Mouse (Mus musculus) megakaryocyte, embryonic 14.5 days (primary cell): ENCODE data around the gene Pde4d. TPM values are rescaled to one million over a fixed set of nuclear protein-coding genes. Genes with fewer than 3 reads are reported as not detected.
"Not testable (repeated sequence)": the region's sequence is repeated elsewhere in the genome, so short reads cannot be mapped to it uniquely, and the experiment has no call there.

Experiments
- H3K27me3 ChIP-seq: replicated peaks from 2 replicates; pipeline ENCODE3; 2012; ENCODE audit warnings: inconsistent platforms
- H3K36me3 ChIP-seq: replicated peaks from 2 replicates; pipeline ENCODE3; 2012; ENCODE audit warnings: low read length, inconsistent platforms, mixed read lengths
- H3K4me1 ChIP-seq: 2 replicates; pipeline ENCODE4 v1.6.1; 2012; ENCODE audit warnings: inconsistent platforms
- H3K4me3 ChIP-seq: replicated peaks from 2 replicates; pipeline ENCODE3; 2012; ENCODE audit warnings: moderate library complexity, mild to moderate bottlenecking, inconsistent platforms
- H3K9me3 ChIP-seq: 2 replicates; pipeline ENCODE4 v1.6.1; 2012; ENCODE audit warnings: inconsistent platforms
- FLI1 ChIP-seq: IDR thresholded peaks from 2 replicates; pipeline ENCODE4 v1.6.1; 2012; ENCODE audit warnings: low read length, inconsistent platforms, mixed read lengths
- GATA1 ChIP-seq: IDR thresholded peaks from 3 replicates; pipeline ENCODE4 v1.6.1; 2012; ENCODE audit warnings: mixed read lengths, low read length, inconsistent platforms, borderline replicate concordance
- polyA plus RNA-seq: library from polyadenylated mRNA; stranded (reverse); fragments of >175 nt; gene quantifications from 2 replicates; pipeline ENCODE4 v1.2.3, GENCODE M21; 2012; ENCODE audit warnings: low replicate concordance; ENCODE audit not compliant: insufficient read depth

Gene Pde4d
- polyA plus RNA-seq, 1 experiment: 2.8 TPM

GRCm38 (mm10) chr13:108715029-108715428 is 265.3 kb downstream of the Pde4d start:
- TF ChIP-seq FLI1 (no peak), GATA1 (no peak)
- no peaks in the 10 kb centered on the region for H3K36me3 ChIP-seq
- H3K27me3 ChIP-seq: no peaks in the 10 kb centered on the region
- peaks cover 10% of the 10 kb centered on the region for H3K4me1 ChIP-seq
- H3K4me3 ChIP-seq: no peak overlapping the region
- H3K9me3 ChIP-seq: no peaks in the 10 kb centered on the region

GRCm38 (mm10) chr13:108722234-108722633 is 272.5 kb downstream of the Pde4d start:
- no peak for TF ChIP-seq FLI1
- TF ChIP-seq GATA1: no peak

GRCm38 (mm10) chr13:108734356-108734755 is 284.6 kb downstream of the Pde4d start:
- not testable (repeated sequence) for H3K36me3 ChIP-seq, H3K27me3 ChIP-seq, H3K9me3 ChIP-seq, H3K4me1 ChIP-seq, H3K4me3 ChIP-seq

More at GRCm38 (mm10) chr13:108722234-108722633, 272.5 kb downstream of the Pde4d start:
- no peak overlapping the region for H3K4me3 ChIP-seq
- peaks cover 2% of the 10 kb centered on the region for H3K27me3 ChIP-seq
- no peaks in the 10 kb centered on the region for H3K36me3 ChIP-seq
- H3K9me3 ChIP-seq: no peaks in the 10 kb centered on the region
- no peaks in the 10 kb centered on the region for H3K4me1 ChIP-seq

GRCm38 (mm10) chr13:108751155-108751840 is 301.6 kb downstream of the Pde4d start:
- Histone ChIP-seq H3K9me3 (no peaks in the 10 kb centered on the region), H3K4me3 (no peak overlapping the region), H3K36me3 (no peaks in the 10 kb centered on the region), H3K4me1 (peaks cover 7% of the 10 kb centered on the region), H3K27me3 (peaks cover 4% of the 10 kb centered on the region)
- TF ChIP-seq FLI1: no peak
- no peak for TF ChIP-seq GATA1

DNA sequence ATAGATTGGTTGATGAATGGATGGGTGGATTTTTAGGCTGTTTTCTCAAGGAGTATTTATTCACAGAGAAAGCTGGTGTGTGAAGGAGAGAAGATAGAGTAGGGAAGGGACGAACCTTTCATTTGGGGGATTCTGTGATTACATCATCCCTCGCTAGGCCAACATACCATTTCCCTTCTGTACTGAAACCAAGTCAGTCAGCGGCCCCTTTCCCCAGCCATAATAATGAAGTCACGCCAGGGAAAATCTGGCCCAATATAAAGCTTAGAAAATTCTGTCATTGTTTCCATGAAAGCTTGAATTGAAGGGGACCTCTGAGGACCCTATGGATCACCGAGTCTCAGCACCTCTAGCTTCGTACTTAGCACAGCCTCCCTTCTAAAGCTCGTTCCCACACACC is 307.7 kb downstream of the Pde4d start:
- TF ChIP-seq GATA1 (no peak), FLI1 (no peak)
- Histone ChIP-seq H3K27me3 (peaks cover 8% of the 10 kb centered on the region), H3K4me1 (no peaks in the 10 kb centered on the region), H3K36me3 (no peaks in the 10 kb centered on the region), H3K4me3 (no peak overlapping the region), H3K9me3 (no peaks in the 10 kb centered on the region)

GRCm38 (mm10) chr13:108758331-108758730 is 308.6 kb downstream of the Pde4d start:
- Histone ChIP-seq H3K27me3 (peaks cover 8% of the 10 kb centered on the region), H3K4me1 (no peaks in the 10 kb centered on the region), H3K9me3 (no peaks in the 10 kb centered on the region), H3K4me3 (no peak overlapping the region), H3K36me3 (no peaks in the 10 kb centered on the region)
- TF ChIP-seq FLI1 (no peak), GATA1 (no peak)

DNA sequence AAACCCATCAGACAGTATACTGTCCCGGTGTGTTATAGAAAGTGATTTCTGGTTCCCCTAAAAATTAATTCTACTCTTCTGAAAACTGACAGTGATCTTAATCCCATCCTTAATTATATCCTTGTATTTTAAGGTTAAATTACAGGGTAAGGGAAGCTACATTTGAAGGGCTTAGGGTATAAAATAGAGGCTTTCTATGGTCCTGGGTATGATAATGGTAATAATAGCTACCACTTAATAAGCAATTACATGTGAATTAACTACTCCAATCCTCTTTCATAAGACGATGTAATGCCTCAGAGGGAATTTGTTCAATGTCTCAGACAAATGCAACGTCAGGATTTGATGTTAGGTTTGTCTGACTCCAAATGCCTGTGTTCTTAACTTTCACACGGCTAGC is 309.4 kb downstream of the Pde4d start:
- H3K27me3 ChIP-seq: peaks cover 8% of the 10 kb centered on the region
- no peaks in the 10 kb centered on the region for H3K9me3 ChIP-seq
- no peak for TF ChIP-seq GATA1
- TF ChIP-seq FLI1: no peak
- no peaks in the 10 kb centered on the region for H3K36me3 ChIP-seq
- H3K4me1 ChIP-seq: no peaks in the 10 kb centered on the region
- no peak overlapping the region for H3K4me3 ChIP-seq

DNA sequence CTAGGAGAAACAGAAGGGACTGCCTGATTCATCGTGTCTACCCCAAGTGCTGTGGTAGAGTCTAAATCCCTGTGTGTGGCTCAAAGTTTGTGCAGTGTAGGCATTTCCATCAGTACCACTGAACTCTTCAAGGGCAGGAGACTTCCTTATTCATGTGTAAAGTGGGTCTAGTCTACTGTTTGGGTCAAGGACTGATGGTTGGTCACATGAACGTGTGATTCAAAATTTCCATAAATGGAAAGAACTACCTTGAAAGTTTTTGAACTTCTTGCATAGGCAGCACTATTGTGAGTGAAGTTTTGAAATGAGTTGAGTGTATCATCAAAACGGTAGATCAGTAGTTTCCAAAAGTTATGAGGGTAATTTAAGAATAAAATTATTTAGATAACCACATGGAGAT is 313.5 kb downstream of the Pde4d start:
- TF ChIP-seq GATA1 (no peak), FLI1 (no peak)
- Histone ChIP-seq H3K27me3 (peaks cover 3% of the 10 kb centered on the region), H3K4me3 (no peak overlapping the region), H3K36me3 (no peaks in the 10 kb centered on the region), H3K9me3 (no peaks in the 10 kb centered on the region), H3K4me1 (no peaks in the 10 kb centered on the region)

GRCm38 (mm10) chr13:108766020-108766727 is 316.4 kb downstream of the Pde4d start:
- Histone ChIP-seq H3K36me3 (no peaks in the 10 kb centered on the region), H3K4me1 (no peaks in the 10 kb centered on the region), H3K27me3 (peaks cover 3% of the 10 kb centered on the region), H3K9me3 (no peaks in the 10 kb centered on the region), H3K4me3 (no peak overlapping the region)
- no peak for TF ChIP-seq FLI1
- no peak for TF ChIP-seq GATA1

GRCm38 (mm10) chr13:108769465-108770056 is 319.8 kb downstream of the Pde4d start:
- Histone ChIP-seq H3K36me3 (no peaks in the 10 kb centered on the region), H3K4me3 (no peak overlapping the region), H3K9me3 (no peaks in the 10 kb centered on the region), H3K27me3 (peaks cover 3% of the 10 kb centered on the region), H3K4me1 (peaks cover 6% of the 10 kb centered on the region; the same call in 1 of the 2 replicates)
- TF ChIP-seq GATA1 (no peak), FLI1 (no peak)
